Mouse (Mus musculus) cerebellum, adult 2 months (tissue): Measurements from ENCODE around the gene Comp.

ENCODE experiments used
- CTCF ChIP-seq: fragments of 200-500 bp; IDR thresholded peaks from 2 replicates; pipeline ENCODE4 v1.5.1; 2011; ENCODE audit warnings: low read depth, mild to moderate bottlenecking, control low read depth, low read length, moderate library complexity, borderline replicate concordance; ENCODE audit not compliant: insufficient read depth
- POLR2A ChIP-seq: fragments of 200-500 bp; IDR thresholded peaks from 2 replicates; pipeline ENCODE4 v1.6.1; 2011; ENCODE audit warnings: low read length, control low read depth, borderline replicate concordance; ENCODE audit not compliant: insufficient read depth

- no peak for TF ChIP-seq POLR2A
- TF ChIP-seq CTCF: no peak
Observed at GRCm38 (mm10) chr8:70366588-70366987, 6.8 kb upstream of the Comp start.
